Mouse (Mus musculus) frontal cortex, postnatal 36 days (tissue): ENCODE results near the gene Kcnip1.

Source experiments
- DNase-seq, 2 experiments: peaks; one replicate each; pipeline ENCODE4 v3.0.0; 2022; ENCODE audit warnings: low spot score in 2 of 2

The Kcnip1 gene

DNA sequence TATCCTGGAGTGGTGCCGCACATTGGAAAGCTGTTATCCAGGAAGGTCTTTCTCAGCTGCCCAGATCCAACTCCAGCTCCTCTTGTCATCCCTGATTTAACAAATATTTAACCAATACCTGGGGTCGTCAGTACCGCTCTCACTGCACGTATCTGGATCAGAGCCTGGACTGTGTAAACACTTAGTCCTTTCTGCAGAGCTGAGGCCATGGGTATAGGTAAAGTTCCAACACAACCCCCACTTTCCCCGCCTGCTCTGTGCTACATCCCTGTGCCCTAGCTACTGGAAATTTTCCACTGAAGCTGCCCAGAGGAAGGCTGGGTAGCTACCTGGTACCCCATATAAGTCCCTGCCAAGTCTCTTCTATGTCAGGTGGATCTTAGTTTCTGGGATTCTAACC is 3.0 kb downstream of the Kcnip1 start:
- DNase-seq: no peak

DNA sequence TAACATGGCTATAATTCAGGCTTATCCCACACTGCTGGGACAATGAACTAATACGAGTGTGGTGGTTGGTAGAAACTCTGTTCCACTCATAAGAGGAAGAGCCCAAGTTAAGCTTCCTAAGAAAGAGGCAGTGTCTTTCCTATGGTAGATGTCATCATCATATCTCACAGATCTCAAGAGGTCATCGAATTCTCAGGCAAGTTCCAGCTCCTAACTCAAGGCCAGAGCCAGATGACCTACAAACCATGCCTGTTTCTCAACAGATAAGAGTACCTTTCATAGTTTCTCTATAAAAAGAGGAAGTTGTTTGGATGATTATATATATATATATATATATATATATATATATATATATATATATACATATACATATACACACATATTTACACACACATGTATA is 6.4 kb downstream of the Kcnip1 start:
- DNase-seq: no peak

DNA sequence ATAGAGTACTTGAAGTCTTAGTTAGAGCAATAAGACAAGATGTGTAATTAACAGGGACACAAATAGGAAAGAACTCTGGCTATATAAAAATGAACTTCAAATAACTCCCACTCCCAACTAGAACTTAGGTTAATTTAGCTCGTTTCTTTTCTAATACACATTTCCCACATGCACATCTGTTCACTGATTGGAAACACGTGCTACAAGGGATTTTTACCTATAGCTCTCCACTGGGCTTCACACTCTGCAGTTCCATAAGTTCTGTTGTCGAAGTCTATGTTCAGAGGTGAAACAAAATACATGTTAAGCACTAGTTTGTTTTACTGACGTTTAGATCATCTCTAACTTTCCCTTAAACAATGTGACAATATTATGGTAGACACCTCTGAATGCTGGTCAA is 12.8 kb downstream of the Kcnip1 start:
- DNase-seq: no peak

DNA sequence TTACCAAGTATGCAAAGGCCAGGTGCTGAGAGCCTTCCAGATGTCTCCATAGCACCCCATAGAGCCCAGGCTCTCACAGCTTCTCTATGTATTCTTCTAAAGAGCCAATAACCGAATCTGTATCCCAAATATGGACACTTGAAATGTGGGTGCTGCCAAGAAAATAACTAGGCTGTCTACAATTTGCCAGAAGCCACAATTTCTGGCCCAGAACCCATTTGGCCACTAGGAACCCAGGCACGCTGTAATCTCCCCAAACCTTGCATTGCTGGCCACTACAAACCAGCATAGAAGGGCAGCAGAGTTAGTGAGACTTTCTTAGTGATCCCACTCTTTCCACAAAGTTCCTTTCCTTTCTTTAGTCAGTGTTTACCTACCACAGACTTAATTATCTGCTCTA is 17.8 kb downstream of the Kcnip1 start:
- DNase-seq: no peak

GRCm38 (mm10) chr11:33974341-33975040 is 18.5 kb downstream of the Kcnip1 start:
- no peak for DNase-seq

GRCm38 (mm10) chr11:33972114-33972513 is 20.8 kb downstream of the Kcnip1 start:
- DNase-seq: no peak

GRCm38 (mm10) chr11:33969199-33969598 is 23.8 kb downstream of the Kcnip1 start:
- DNase-seq: no peak

- DNase-seq: no peak
Measured at GRCm38 (mm10) chr11:33967708-33968107, 25.2 kb downstream of the Kcnip1 start.

- no peak for DNase-seq
Measured at GRCm38 (mm10) chr11:33965380-33965779, 27.6 kb downstream of the Kcnip1 start.

GRCm38 (mm10) chr11:33962688-33963407 is 30.1 kb downstream of the Kcnip1 start, which contains the start of gene Kcnmb1:
TSS of gene Kcnmb1 (plus strand) at chr11:33963013.
- no peak for DNase-seq

- no peak for DNase-seq
Measured at GRCm38 (mm10) chr11:33962178-33962577, 30.8 kb downstream of the Kcnip1 start.

GRCm38 (mm10) chr11:33958713-33959112 is 34.2 kb downstream of the Kcnip1 start:
- peak; percentile 13 to 15 for DNase-seq

- no peak for DNase-seq
Measured at GRCm38 (mm10) chr11:33957595-33957994, 35.4 kb downstream of the Kcnip1 start.

- no peak for DNase-seq
Measured at GRCm38 (mm10) chr11:33956623-33957022, 36.3 kb downstream of the Kcnip1 start.

DNA sequence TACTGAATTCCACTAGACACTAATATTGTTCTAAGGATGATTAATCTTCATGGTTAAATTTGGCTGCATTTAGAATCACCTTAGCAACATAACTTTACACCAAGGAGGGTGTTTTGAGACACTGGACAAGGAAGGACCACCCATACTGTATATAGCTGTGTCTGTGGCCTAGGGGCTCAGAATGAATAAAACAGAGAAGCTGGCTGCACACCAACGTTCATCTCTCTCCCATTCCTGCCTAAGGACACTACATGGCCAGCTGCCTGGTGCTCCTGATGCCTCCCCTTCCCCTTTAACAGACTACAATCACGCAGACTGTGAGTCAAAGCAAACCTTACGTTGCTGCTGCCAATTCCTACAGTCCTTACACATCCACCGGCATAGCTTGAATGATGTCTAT is 37.0 kb downstream of the Kcnip1 start:
- DNase-seq: no peak

DNA sequence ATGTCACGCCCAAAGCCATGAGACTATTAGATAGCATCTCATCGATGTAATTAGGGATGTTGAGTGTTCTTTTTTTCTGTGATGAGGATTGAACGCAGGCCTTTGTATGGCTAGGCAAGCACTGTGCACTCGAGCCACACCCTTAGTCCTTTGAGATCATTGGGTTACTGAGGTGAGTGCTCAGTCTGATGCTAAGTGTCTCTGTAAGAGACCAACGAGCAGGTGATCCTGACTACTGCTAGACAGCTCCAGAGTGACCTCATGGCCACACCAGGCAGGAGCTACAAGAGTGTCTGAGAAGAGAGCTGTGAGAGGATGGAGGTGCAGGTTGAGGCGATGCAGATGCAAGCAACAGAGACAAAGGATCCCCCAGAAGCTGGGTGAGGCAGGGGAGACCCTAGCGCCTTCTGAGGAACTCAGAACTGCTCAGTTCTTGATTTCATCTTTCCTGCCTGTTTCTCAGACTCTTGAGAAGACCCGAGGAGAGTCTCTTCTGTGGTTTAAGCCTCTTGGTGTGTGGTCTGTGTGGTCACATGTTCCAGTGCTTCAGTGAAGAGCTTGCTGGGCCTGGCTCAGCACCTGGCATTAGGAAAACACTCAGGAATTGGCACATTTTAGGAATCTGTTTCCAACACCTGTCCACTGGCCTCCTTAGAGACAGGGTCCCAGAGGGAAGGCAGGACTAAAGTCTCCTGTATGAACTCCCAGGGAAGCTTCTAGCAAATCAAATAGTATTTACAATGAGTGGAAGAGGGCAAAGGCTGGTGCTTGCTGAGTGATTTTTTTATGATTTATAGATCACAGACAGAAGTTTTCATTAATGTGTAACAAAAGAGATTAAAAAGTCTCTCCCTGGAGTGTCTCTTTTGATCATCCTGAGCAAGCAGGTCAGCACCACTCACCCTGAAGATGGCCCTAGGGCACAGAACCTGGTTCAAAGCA is 41.0 kb downstream of the Kcnip1 start:
- DNase-seq: no peak

- DNase-seq: no peak
Measured at GRCm38 (mm10) chr11:33951155-33951554, 41.8 kb downstream of the Kcnip1 start.

GRCm38 (mm10) chr11:33946501-33946900 is 46.5 kb downstream of the Kcnip1 start:
- no peak for DNase-seq

DNA sequence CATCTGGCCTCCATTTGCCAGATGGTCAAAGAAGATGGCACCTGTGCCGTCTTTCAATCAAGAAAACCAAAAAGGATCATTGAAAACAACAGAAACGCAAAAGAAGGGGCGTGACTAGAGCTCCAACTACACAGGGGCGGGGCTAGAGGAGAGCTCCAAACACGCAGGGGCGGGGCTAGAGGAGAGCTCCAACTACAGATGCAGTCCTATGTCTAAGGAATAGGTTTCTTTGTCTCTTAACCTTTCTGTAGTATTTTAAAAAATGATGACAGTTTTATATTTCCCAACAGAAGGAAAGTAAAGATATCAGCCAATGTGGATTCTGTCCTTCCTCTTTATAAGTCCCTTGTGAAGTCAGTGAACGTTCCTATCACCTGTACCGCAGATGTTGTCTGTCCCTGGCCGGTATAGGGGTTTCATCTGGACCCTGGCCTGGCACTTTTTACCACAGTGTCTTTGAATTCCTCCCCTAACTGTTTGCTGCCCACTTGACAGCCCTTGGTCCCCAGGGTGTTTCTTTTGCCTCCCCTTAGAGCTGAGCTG is 48.1 kb downstream of the Kcnip1 start:
- no peak for DNase-seq

DNA sequence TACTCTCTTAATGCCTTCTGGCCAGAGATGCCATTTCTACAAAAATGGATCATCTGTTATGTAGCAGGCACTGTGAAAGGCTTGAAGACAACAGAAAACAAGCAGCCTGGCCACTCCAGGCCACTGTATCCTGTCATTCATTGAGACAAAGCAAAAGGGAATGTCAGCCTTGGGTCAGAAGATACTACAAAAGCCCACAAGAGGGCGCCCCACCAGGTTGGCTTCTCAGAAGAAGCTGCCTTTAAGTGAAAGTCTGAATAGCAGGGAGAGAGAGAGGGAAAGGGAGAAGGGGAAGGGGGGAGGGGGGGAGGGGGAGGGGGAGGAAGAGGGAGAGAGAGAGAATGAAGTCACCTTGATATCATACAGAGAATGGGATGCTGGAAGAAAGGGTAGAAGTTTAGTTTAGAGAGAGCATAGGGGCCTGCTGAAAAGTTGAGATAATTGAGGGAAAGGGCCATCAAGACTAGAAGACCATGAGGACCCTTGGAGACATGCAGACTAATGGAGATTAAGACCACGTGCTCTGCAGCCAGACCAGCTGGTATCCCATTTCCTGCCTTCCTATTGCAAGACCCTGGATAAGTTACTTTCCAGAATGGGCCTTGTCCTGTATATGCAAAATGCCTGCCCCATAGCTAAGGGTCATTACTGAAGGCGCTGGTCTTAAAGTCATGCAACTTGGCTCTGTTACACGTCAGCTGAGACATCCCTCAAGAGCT is 48.7 kb downstream of the Kcnip1 start:
- DNase-seq: no peak

GRCm38 (mm10) chr11:33943565-33943964 is 49.4 kb downstream of the Kcnip1 start:
- DNase-seq: no peak
